Mouse (Mus musculus): ENCODE data around the gene Gtf2h4. TPM values are rescaled to one million over a fixed set of nuclear protein-coding genes. Genes with fewer than 3 reads are reported as not detected.
A peak's percentile ranks its signal among the peaks of the same experiment; 100 is the strongest.

Gene Gtf2h4
- polyA plus RNA-seq (2014; fragmentation: Nextera tagmentation; extraction: Ambion mirVana): 36.9 and 38.2 TPM in 2 replicates

- Histone ChIP-seq H3K27ac (ENCODE audit: low read depth, low read length) (no peak within 1 kb of the TSS), H3K27me3 (replicated peaks; ENCODE audit: control insufficient read depth, insufficient read depth, low read length) (no peaks in the 10 kb centered on the region), H3K4me2 (ENCODE audit: low read length) (peak within 1 kb of the TSS; percentile 55), H3K9me3 (replicated peaks; ENCODE audit: control insufficient read depth, low read length) (no peaks in the 10 kb centered on the region), H3K4me1 (ENCODE audit: control insufficient read depth, insufficient read depth, low read length) (no peaks in the 10 kb centered on the region), H3K4me3 (ENCODE audit: low read depth, low read length) (peak within 1 kb of the TSS; percentile 49), H3K9ac (ENCODE audit: low read length) (peak within 1 kb of the TSS; percentile 74), H3K36me3 (ENCODE audit: control insufficient read depth, insufficient read depth, low read length) (no peaks in the 10 kb centered on the region)
- peak; percentile 99 for ATAC-seq
- WGBS: 2% methylated on average over 23 of the region's 23 CpGs
- DNase-seq (ENCODE audit: low spot score): peak; percentile 99
Observed at GRCm38 (mm10) chr17:35673416-35674035, at the start of gene Gtf2h4. Gene Gtf2h4, minus strand, starts transcription at chr17:35673739.

GRCm38 (mm10) chr17:35721676-35722075, 48.1 kb upstream of the Gtf2h4 start:
- no peak overlapping the region for H3K9ac ChIP-seq (ENCODE audit: low read length)
- H3K4me1 ChIP-seq (ENCODE audit: control insufficient read depth, insufficient read depth, low read length): peaks cover 11% of the 10 kb centered on the region
- H3K4me2 ChIP-seq (ENCODE audit: low read length): no peak overlapping the region
- no peak overlapping the region for H3K4me3 ChIP-seq (ENCODE audit: low read depth, low read length)
- H3K27ac ChIP-seq (ENCODE audit: low read depth, low read length): no peak overlapping the region
- no peak for DNase-seq (ENCODE audit: low spot score)
- H3K27me3 ChIP-seq (replicated peaks; ENCODE audit: control insufficient read depth, insufficient read depth, low read length): no peaks in the 10 kb centered on the region
- H3K36me3 ChIP-seq (ENCODE audit: control insufficient read depth, insufficient read depth, low read length): no peaks in the 10 kb centered on the region
- no peak for ATAC-seq
- H3K9me3 ChIP-seq (replicated peaks; ENCODE audit: control insufficient read depth, low read length): no peaks in the 10 kb centered on the region
- WGBS: 77% methylated on average over 8 of the region's 8 CpGs

GRCm38 (mm10) chr17:35720340-35720727, 46.8 kb upstream of the Gtf2h4 start:
- H3K36me3 ChIP-seq (ENCODE audit: control insufficient read depth, insufficient read depth, low read length): no peaks in the 10 kb centered on the region
- ATAC-seq (peak; percentile 82), DNase-seq (ENCODE audit: low spot score) (peak; percentile 78)
- H3K4me3 ChIP-seq (ENCODE audit: low read depth, low read length): no peak overlapping the region
- peaks cover 11% of the 10 kb centered on the region for H3K4me1 ChIP-seq (ENCODE audit: control insufficient read depth, insufficient read depth, low read length)
- no peaks in the 10 kb centered on the region for H3K27me3 ChIP-seq (replicated peaks; ENCODE audit: control insufficient read depth, insufficient read depth, low read length)
- no peaks in the 10 kb centered on the region for H3K9me3 ChIP-seq (replicated peaks; ENCODE audit: control insufficient read depth, low read length)
- H3K4me2 ChIP-seq (ENCODE audit: low read length): peak overlapping the region; percentile 28
- WGBS: 2% methylated on average over 11 of the region's 11 CpGs
- H3K9ac ChIP-seq (ENCODE audit: low read length): peak overlapping the region; percentile 43; the same call in 1 of the 2 replicates
- H3K27ac ChIP-seq (ENCODE audit: low read depth, low read length): peak overlapping the region; percentile 81

GRCm38 (mm10) chr17:35719616-35720339, 46.2 kb upstream of the Gtf2h4 start:
- H3K4me3 ChIP-seq (ENCODE audit: low read depth, low read length): no peak overlapping the region
- H3K27ac ChIP-seq (ENCODE audit: low read depth, low read length): peak overlapping the region; percentile 81
- no peak overlapping the region; the same call in 1 of the 2 replicates for H3K4me2 ChIP-seq (ENCODE audit: low read length)
- H3K36me3 ChIP-seq (ENCODE audit: control insufficient read depth, insufficient read depth, low read length): no peaks in the 10 kb centered on the region
- ATAC-seq (no peak), DNase-seq (ENCODE audit: low spot score) (no peak)
- 56% methylated on average over 9 of the region's 9 CpGs for WGBS
- H3K9me3 ChIP-seq (replicated peaks; ENCODE audit: control insufficient read depth, low read length): no peaks in the 10 kb centered on the region
- peaks cover 11% of the 10 kb centered on the region for H3K4me1 ChIP-seq (ENCODE audit: control insufficient read depth, insufficient read depth, low read length)
- H3K27me3 ChIP-seq (replicated peaks; ENCODE audit: control insufficient read depth, insufficient read depth, low read length): no peaks in the 10 kb centered on the region
- H3K9ac ChIP-seq (ENCODE audit: low read length): peak overlapping the region; percentile 43; the same call in 1 of the 2 replicates

GRCm38 (mm10) chr17:35717080-35717479, 43.5 kb upstream of the Gtf2h4 start:
- ATAC-seq: no peak

GRCm38 (mm10) chr17:35716114-35716513, 42.6 kb upstream of the Gtf2h4 start:
- 94% methylated on average over 3 of the region's 3 CpGs for WGBS
- no peak overlapping the region for H3K9ac ChIP-seq (ENCODE audit: low read length)
- ATAC-seq (no peak), DNase-seq (ENCODE audit: low spot score) (no peak)
- H3K4me2 ChIP-seq (ENCODE audit: low read length): no peak overlapping the region
- H3K9me3 ChIP-seq (replicated peaks; ENCODE audit: control insufficient read depth, low read length): no peaks in the 10 kb centered on the region
- H3K27ac ChIP-seq (ENCODE audit: low read depth, low read length): no peak overlapping the region
- no peaks in the 10 kb centered on the region for H3K36me3 ChIP-seq (ENCODE audit: control insufficient read depth, insufficient read depth, low read length)
- peaks cover 14% of the 10 kb centered on the region for H3K4me1 ChIP-seq (ENCODE audit: control insufficient read depth, insufficient read depth, low read length)
- H3K4me3 ChIP-seq (ENCODE audit: low read depth, low read length): no peak overlapping the region
- no peaks in the 10 kb centered on the region for H3K27me3 ChIP-seq (replicated peaks; ENCODE audit: control insufficient read depth, insufficient read depth, low read length)

More at GRCm38 (mm10) chr17:35717080-35717479, 43.5 kb upstream of the Gtf2h4 start:
- Histone ChIP-seq H3K4me1 (ENCODE audit: control insufficient read depth, insufficient read depth, low read length) (peaks cover 11% of the 10 kb centered on the region), H3K4me3 (ENCODE audit: low read depth, low read length) (no peak overlapping the region), H3K9ac (ENCODE audit: low read length) (no peak overlapping the region), H3K9me3 (replicated peaks; ENCODE audit: control insufficient read depth, low read length) (no peaks in the 10 kb centered on the region), H3K4me2 (ENCODE audit: low read length) (no peak overlapping the region), H3K36me3 (ENCODE audit: control insufficient read depth, insufficient read depth, low read length) (no peaks in the 10 kb centered on the region), H3K27ac (ENCODE audit: low read depth, low read length) (no peak overlapping the region), H3K27me3 (replicated peaks; ENCODE audit: control insufficient read depth, insufficient read depth, low read length) (no peaks in the 10 kb centered on the region)
- DNase-seq (ENCODE audit: low spot score): no peak
- WGBS: 91% methylated on average over 6 of the region's 6 CpGs

- Histone ChIP-seq H3K9ac (ENCODE audit: low read length) (peak overlapping the region; percentile 32; the same call in 1 of the 2 replicates), H3K4me2 (ENCODE audit: low read length) (peak overlapping the region; percentile 31; the same call in 1 of the 2 replicates), H3K27ac (ENCODE audit: low read depth, low read length) (peak overlapping the region; percentile 80), H3K27me3 (replicated peaks; ENCODE audit: control insufficient read depth, insufficient read depth, low read length) (no peaks in the 10 kb centered on the region), H3K9me3 (replicated peaks; ENCODE audit: control insufficient read depth, low read length) (no peaks in the 10 kb centered on the region), H3K36me3 (ENCODE audit: control insufficient read depth, insufficient read depth, low read length) (no peaks in the 10 kb centered on the region), H3K4me1 (ENCODE audit: control insufficient read depth, insufficient read depth, low read length) (peaks cover 16% of the 10 kb centered on the region), H3K4me3 (ENCODE audit: low read depth, low read length) (no peak overlapping the region)
- 8% methylated on average over 8 of the region's 8 CpGs for WGBS
- peak; percentile 92 for ATAC-seq
- DNase-seq (ENCODE audit: low spot score): peak; percentile 93
Observed at GRCm38 (mm10) chr17:35710705-35711347, 37.3 kb upstream of the Gtf2h4 start.

GRCm38 (mm10) chr17:35708611-35709010, 35.1 kb upstream of the Gtf2h4 start:
- no peaks in the 10 kb centered on the region for H3K36me3 ChIP-seq (ENCODE audit: control insufficient read depth, insufficient read depth, low read length)
- H3K4me3 ChIP-seq (ENCODE audit: low read depth, low read length): no peak overlapping the region
- ATAC-seq (no peak), DNase-seq (ENCODE audit: low spot score) (no peak)
- H3K9me3 ChIP-seq (replicated peaks; ENCODE audit: control insufficient read depth, low read length): no peaks in the 10 kb centered on the region
- H3K27ac ChIP-seq (ENCODE audit: low read depth, low read length): no peak overlapping the region
- H3K9ac ChIP-seq (ENCODE audit: low read length): no peak overlapping the region
- peaks cover 16% of the 10 kb centered on the region for H3K4me1 ChIP-seq (ENCODE audit: control insufficient read depth, insufficient read depth, low read length)
- no peaks in the 10 kb centered on the region for H3K27me3 ChIP-seq (replicated peaks; ENCODE audit: control insufficient read depth, insufficient read depth, low read length)
- H3K4me2 ChIP-seq (ENCODE audit: low read length): no peak overlapping the region
- WGBS: 85% methylated on average over 2 of the region's 2 CpGs

Data from forebrain, embryonic 14.5 days (tissue).